Mouse (Mus musculus) embryonic facial prominence, embryonic 12.5 days (tissue): ENCODE measurements around the gene Jup. TPM values are rescaled to one million over a fixed set of nuclear protein-coding genes. Genes with fewer than 3 reads are reported as not detected.
"Not testable (repeated sequence)": the region's sequence is repeated elsewhere in the genome, so short reads cannot be mapped to it uniquely, and the experiment has no call there.

Source experiments
- ATAC-seq: fragments of 200-750 bp; cut with Nextera tagmentation; 2 replicates; pipeline ENCODE4 v1.8.0; 2017; ENCODE audit not compliant: insufficient number of reproducible peaks, insufficient read depth, low FRiP score, low TSS enrichment
- H3K27ac ChIP-seq: fragments of 300-500 bp; sonication (generic); 2 replicates; pipeline ENCODE4 v1.5.1; 2016; ENCODE audit warnings: mild to moderate bottlenecking
- H3K27me3 ChIP-seq: fragments of 300-500 bp; sonication (generic); 2 replicates; pipeline ENCODE4 v1.6.1; 2016; ENCODE audit warnings: mild to moderate bottlenecking, moderate library complexity
- H3K36me3 ChIP-seq: fragments of 300-500 bp; sonication (generic); 2 replicates; pipeline ENCODE4 v1.6.1; 2016; ENCODE audit warnings: mild to moderate bottlenecking
- H3K4me1 ChIP-seq: fragments of 300-500 bp; sonication (generic); 2 replicates; pipeline ENCODE4 v1.6.1; 2016
- H3K4me2 ChIP-seq: fragments of 300-500 bp; sonication (generic); replicated peaks from 2 replicates; pipeline ENCODE4 v1.6.1; 2016; ENCODE audit warnings: mild to moderate bottlenecking, moderate library complexity
- H3K4me3 ChIP-seq: fragments of 300-500 bp; sonication (generic); 2 replicates; pipeline ENCODE4 v1.5.1; 2016; ENCODE audit warnings: mild to moderate bottlenecking
- H3K9ac ChIP-seq: fragments of 300-500 bp; sonication (generic); 2 replicates; pipeline ENCODE4 v1.6.1; 2016; ENCODE audit warnings: mild to moderate bottlenecking, moderate library complexity
- H3K9me3 ChIP-seq: fragments of 300-500 bp; sonication (generic); 2 replicates; pipeline ENCODE4 v1.6.1; 2016; ENCODE audit warnings: mild to moderate bottlenecking, moderate library complexity
- whole genome bisulfite sequencing: fragments of 180-500 bp; shearing (Covaris S2); methylation state at CpG from one replicate; pipeline ENCODE4 v1.1.7; 2016; 5-methylcytosine and 5-hydroxymethylcytosine counted together
- microRNA-seq: library from miRNA; unstranded; fragments of <30 nt; microRNA quantifications from one replicate; pipeline ENCODE4, GENCODE M21; 2017
- polyA plus RNA-seq: library from polyadenylated mRNA; unstranded; fragments of >200 nt; fragmentation: Nextera tagmentation; extraction: Ambion mirVana; gene quantifications from 2 replicates; pipeline ENCODE4 v1.2.1, GENCODE M21; 2016

Jup gene
- polyA plus RNA-seq, 1 experiment from 2014 or later: 70.6 TPM

DNA sequence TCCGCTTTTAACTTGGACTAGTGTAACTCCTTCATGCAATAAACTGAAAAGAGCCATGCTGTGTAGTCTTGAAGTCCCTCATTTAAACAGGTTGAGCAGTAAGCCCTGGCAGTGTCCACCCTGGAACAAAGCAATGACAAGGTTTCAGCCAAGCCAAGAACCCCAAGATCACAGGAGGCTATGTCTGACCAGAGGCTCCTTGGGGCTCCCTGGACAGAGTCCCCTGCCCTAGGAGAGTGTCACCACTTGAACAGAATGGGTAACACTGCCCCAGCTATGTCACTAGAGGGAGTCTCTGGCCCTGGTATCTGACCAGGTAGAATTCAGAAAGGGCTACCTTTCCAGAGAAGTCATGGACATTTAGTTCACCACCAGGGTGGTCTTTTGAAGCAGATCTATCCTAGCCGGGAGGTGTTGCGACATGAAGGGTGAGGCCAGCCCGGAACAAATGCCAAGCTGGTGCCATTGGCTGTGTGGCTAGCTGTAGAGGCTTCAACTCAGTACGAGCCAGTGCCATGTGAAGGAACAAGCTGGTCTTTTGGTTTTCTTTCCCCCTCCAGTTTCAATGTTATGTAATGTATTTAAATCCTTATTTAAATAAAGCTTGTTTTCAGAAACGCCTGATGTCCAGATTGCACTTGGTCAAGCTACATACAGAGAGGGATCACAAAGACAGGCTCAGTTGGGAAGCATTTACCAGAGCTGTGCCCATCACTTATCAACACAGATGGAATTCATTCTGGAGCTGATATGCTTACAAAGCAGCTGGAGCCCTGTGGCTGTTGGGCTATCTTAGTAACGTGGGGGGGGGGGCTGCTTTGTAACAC lies 75.9 kb downstream of the Jup start:
- H3K27me3 ChIP-seq, H3K9me3 ChIP-seq, ATAC-seq, H3K27ac ChIP-seq, H3K4me3 ChIP-seq, H3K9ac ChIP-seq, H3K4me1 ChIP-seq: not testable (repeated sequence)
- WGBS: 87% methylated on average over 7 of the region's 7 CpGs
- Histone ChIP-seq H3K36me3 (peaks cover 14% of the 10 kb centered on the region), H3K4me2 (peak overlapping the region; percentile 86; the same call in 1 of the 2 replicates)

- Histone ChIP-seq H3K36me3 (peaks cover 14% of the 10 kb centered on the region), H3K4me2 (peak overlapping the region; percentile 86), H3K27ac (peak overlapping the region; percentile 99), H3K4me3 (peak overlapping the region; percentile 83), H3K9ac (peak overlapping the region; percentile 97)
- not testable (repeated sequence) for H3K4me1 ChIP-seq, H3K27me3 ChIP-seq, H3K9me3 ChIP-seq
- WGBS: 18% methylated on average over 11 of the region's 11 CpGs
- 0 out of 2 replicates have a peak, but pooled peaks have one; percentile 0 for ATAC-seq
Observed at GRCm38 (mm10) chr11:100320701-100321410, 76.7 kb downstream of the Jup start.

- Histone ChIP-seq H3K9ac (peak overlapping the region; percentile 97), H3K27me3 (no peaks in the 10 kb centered on the region), H3K4me1 (no peaks in the 10 kb centered on the region), H3K27ac (peak overlapping the region; percentile 99), H3K4me2 (peak overlapping the region; percentile 86), H3K4me3 (peak overlapping the region; percentile 83), H3K9me3 (no peaks in the 10 kb centered on the region), H3K36me3 (peaks cover 14% of the 10 kb centered on the region)
- WGBS: 1% methylated on average over 39 of the region's 40 CpGs
- peak; percentile 78 for ATAC-seq
Observed at GRCm38 (mm10) chr11:100320172-100320630, 77.4 kb downstream of the Jup start.

DNA sequence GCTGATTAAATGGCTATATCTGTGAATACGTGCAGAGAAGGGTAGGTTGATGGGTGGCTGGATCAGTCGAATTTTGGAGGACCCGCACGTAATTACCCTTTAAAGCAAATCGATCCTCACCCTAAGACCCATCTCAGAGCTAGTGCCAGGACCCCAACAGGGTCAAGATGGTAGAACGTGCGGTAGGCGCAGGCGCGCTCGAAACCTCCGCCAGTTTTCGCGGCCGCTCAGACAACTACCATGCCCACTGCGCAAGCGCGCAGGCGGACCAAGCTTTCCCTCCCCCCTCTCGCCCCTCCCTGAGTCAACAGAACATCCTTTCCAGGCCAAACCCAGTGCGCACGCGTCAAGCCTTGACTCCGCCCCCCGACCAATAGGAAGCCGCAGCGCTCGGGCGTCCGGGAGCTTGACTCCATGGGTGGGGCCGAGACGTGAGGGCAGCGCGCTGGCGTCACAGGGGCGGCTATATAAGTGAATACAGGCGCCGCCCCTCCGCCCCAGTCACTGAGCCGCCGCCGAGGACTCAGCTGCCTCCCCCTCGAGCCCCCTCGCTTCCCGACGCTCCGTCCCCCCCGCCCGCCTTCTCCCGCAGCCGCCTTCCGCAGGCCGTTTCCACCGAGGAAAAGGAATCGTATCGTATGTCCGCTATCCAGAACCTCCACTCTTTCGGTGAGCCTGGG lies 77.9 kb downstream of the Jup start, which contains the start of gene Eif1:
TSS of gene Eif1 (plus strand) at position 394 of the 680 bp plus-strand sequence.
- under 1% methylated on average over 55 of the region's 58 CpGs for WGBS
- Histone ChIP-seq H3K27me3 (no peaks in the 10 kb centered on the region), H3K9me3 (no peaks in the 10 kb centered on the region), H3K27ac (peak within 1 kb of the TSS; percentile 99), H3K9ac (peak within 1 kb of the TSS; percentile 97), H3K4me3 (peak within 1 kb of the TSS; percentile 83), H3K36me3 (peaks cover 14% of the 10 kb centered on the region), H3K4me2 (peak within 1 kb of the TSS; percentile 86), H3K4me1 (no peaks in the 10 kb centered on the region)
- peak; percentile 88 for ATAC-seq

Small RNAs within 50 kb of the gene (microRNA-seq; reads per million reads assigned to microRNA genes)
- gene Gm27374: not detected

Other genes starting within 250 kb of the Jup start
- 17.6 and 19.9 TPM in 2 replicates for gene Krt19, start 249.1 kb downstream of the Jup start, polyA plus RNA-seq
- gene Krt9, start 204.5 kb downstream of the Jup start, polyA plus RNA-seq: not detected in 2 replicates
- gene Krt14, start 190.2 kb downstream of the Jup start, polyA plus RNA-seq: 110 and 120 TPM in 2 replicates
- gene Krt16, start 148.9 kb downstream of the Jup start, polyA plus RNA-seq: not detected in 2 replicates
- 8.1 and 12.4 TPM in 2 replicates for gene Krt17, start 136.7 kb downstream of the Jup start, polyA plus RNA-seq
- gene Krt42, start 127.9 kb downstream of the Jup start, polyA plus RNA-seq: not detected in 2 replicates
- 1,469 and 1,519 TPM in 2 replicates for gene Eif1, start 77.9 kb downstream of the Jup start, polyA plus RNA-seq
- not detected in 2 replicates for gene Gast, start 63.4 kb downstream of the Jup start, polyA plus RNA-seq
- gene Hap1, start 41.6 kb downstream of the Jup start, polyA plus RNA-seq: 10.6 and 13.4 TPM in 2 replicates
- gene P3h4, start 17.1 kb upstream of the Jup start, polyA plus RNA-seq: 51.4 and 55.3 TPM in 2 replicates
- gene Fkbp10, start 17.9 kb upstream of the Jup start, polyA plus RNA-seq: 109 and 113 TPM in 2 replicates
- gene Nt5c3b, start 44.0 kb upstream of the Jup start, polyA plus RNA-seq: 165 and 173 TPM in 2 replicates
- gene Klhl10, start 44.2 kb upstream of the Jup start, polyA plus RNA-seq: 1.3 TPM in 2 replicates
- 12.7 and 13.4 TPM in 2 replicates for gene Klhl11, start 75.0 kb upstream of the Jup start, polyA plus RNA-seq
- gene Acly, start 130.2 kb upstream of the Jup start, polyA plus RNA-seq: 201 and 203 TPM in 2 replicates
- gene Ttc25, start 147.8 kb upstream of the Jup start, polyA plus RNA-seq: 0.73 and 1.8 TPM in 2 replicates
- gene Cnp, start 177.1 kb upstream of the Jup start, polyA plus RNA-seq: 36.2 and 37.2 TPM in 2 replicates
- gene Nkiras2, start 221.5 kb upstream of the Jup start, polyA plus RNA-seq: 80.6 and 83.7 TPM in 2 replicates
- gene Dnajc7, start 222.4 kb upstream of the Jup start, polyA plus RNA-seq: 280 and 292 TPM in 2 replicates